Mouse (Mus musculus): Measurements from ENCODE around the gene Cd44. TPM values are rescaled to one million over a fixed set of nuclear protein-coding genes. Genes with fewer than 3 reads are reported as not detected.

Cd44 gene
- total and polyA plus RNA-seq, 2 experiments from 2014 or later: 9.3 to 12.5 TPM

DNA sequence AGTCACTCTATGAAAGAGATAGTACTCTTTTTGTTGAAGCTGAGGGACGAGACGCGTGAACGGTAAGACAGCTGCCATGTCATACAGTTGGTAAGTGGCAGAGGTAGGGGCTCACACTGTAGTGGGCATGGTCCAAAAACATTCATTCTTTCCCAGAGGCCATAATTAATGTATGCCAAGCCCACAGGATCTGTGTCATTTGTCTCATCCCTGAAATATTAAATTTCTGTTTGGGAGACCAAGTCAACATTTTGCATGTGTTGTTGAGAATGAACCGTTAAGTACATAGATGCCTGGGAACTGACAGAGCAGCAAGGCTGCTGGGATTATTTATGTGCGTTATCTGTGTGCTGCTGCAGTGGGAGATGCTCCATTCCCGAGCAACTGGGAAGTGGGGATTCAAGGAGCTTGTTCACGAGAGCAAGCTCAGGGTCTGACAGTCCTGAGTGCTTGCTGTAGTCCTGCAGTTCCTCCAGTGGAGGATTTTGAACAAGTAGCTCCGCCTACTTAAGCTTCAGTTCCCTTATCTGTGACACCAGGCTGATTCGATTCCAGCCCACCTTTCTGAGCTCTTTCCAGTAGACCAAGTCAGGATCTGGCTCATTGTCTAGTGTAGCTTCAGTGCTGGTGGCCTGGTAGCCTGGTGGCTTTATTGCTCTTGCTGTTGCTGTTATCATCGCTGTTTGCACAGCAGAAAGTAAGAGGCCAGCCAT is 12.5 kb upstream of the Cd44 start:
- Histone ChIP-seq H3K27me3 (ENCODE audit: control insufficient read depth, insufficient read depth, low read length) (no peaks in the 10 kb centered on the region), H3K9ac (replicated peaks; ENCODE audit: low read depth, low read length) (no peak overlapping the region), H3K4me2 (ENCODE audit: low read depth, low read length) (no peak overlapping the region), H3K4me1 (ENCODE audit: control insufficient read depth, insufficient read depth) (no peaks in the 10 kb centered on the region), H3K9me3 (replicated peaks; ENCODE audit: control insufficient read depth, low read length) (no peaks in the 10 kb centered on the region), H3K36me3 (replicated peaks; ENCODE audit: control insufficient read depth, insufficient read depth, low read length) (no peaks in the 10 kb centered on the region), H3K4me3 (ENCODE audit: low read depth, low read length) (no peak overlapping the region), H3K27ac (ENCODE audit: low read depth) (no peak overlapping the region)
- 60% methylated on average over 11 of the region's 11 CpGs for WGBS
- TF ChIP-seq EP300 (IDR thresholded peaks at IDR 0.05; ENCODE audit: low read depth) (no peak), CTCF (IDR thresholded peaks at IDR 0.05; ENCODE audit: low read depth) (no peak)
- ATAC-seq (ENCODE audit: insufficient read depth, low read depth): no peak
- DNase-seq (ENCODE audit: low spot score): no peak

DNA sequence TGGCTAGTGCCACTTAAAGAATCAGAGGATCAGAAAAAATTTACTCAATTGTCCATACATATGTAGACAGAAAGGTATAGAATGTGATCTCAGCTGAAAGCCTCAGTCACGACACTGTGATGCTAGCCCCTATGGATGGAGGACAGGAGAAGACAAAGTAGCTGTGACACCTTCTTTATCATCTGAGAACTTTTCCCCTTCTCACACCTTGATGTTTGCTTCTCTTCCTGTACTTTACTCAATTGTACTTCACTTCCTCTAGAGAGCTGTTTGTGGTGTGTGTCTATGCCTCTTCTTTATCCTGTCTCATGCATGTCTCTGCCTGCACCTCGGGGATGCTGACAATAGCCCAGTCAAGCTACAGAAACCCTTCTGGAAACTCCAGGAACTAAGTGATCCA is 11.5 kb upstream of the Cd44 start:
- Histone ChIP-seq H3K9ac (replicated peaks; ENCODE audit: low read depth, low read length) (no peak overlapping the region), H3K4me3 (ENCODE audit: low read depth, low read length) (no peak overlapping the region), H3K4me2 (ENCODE audit: low read depth, low read length) (no peak overlapping the region), H3K4me1 (ENCODE audit: control insufficient read depth, insufficient read depth) (no peaks in the 10 kb centered on the region), H3K27me3 (ENCODE audit: control insufficient read depth, insufficient read depth, low read length) (no peaks in the 10 kb centered on the region), H3K27ac (ENCODE audit: low read depth) (no peak overlapping the region), H3K36me3 (replicated peaks; ENCODE audit: control insufficient read depth, insufficient read depth, low read length) (no peaks in the 10 kb centered on the region), H3K9me3 (replicated peaks; ENCODE audit: control insufficient read depth, low read length) (no peaks in the 10 kb centered on the region)
- DNase-seq (ENCODE audit: low spot score): no peak
- TF ChIP-seq CTCF (IDR thresholded peaks at IDR 0.05; ENCODE audit: low read depth): no peak
- no peak for TF ChIP-seq EP300 (IDR thresholded peaks at IDR 0.05; ENCODE audit: low read depth)
- 65% methylated on average over 2 of the region's 2 CpGs for WGBS
- no peak for ATAC-seq (ENCODE audit: insufficient read depth, low read depth)

DNA sequence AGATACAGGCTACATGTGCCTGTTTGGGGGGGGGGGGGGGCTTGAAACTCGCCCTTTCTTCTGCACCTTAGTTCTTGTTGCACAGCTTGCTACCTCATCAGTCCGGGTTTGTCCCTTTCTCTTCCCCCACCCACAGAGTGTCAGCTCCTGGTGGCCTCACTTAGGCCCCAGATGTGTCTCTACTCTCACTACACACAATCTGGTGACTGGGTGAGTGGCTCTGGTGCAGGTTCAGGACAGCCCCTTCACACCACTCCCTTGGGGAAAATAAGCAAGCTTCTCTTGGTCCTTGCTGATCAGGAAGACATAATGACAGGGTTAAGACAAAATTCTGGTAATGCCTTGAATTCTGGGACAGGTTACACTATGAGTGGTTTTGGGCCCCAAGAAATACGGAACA is 11.0 kb upstream of the Cd44 start:
- H3K27me3 ChIP-seq (ENCODE audit: control insufficient read depth, insufficient read depth, low read length): no peaks in the 10 kb centered on the region
- no peaks in the 10 kb centered on the region for H3K4me1 ChIP-seq (ENCODE audit: control insufficient read depth, insufficient read depth)
- H3K4me3 ChIP-seq (ENCODE audit: low read depth, low read length): no peak overlapping the region
- no peaks in the 10 kb centered on the region for H3K36me3 ChIP-seq (replicated peaks; ENCODE audit: control insufficient read depth, insufficient read depth, low read length)
- no peak for ATAC-seq (ENCODE audit: insufficient read depth, low read depth)
- 68% methylated on average over 3 of the region's 3 CpGs for WGBS
- H3K4me2 ChIP-seq (ENCODE audit: low read depth, low read length): no peak overlapping the region
- no peak for DNase-seq (ENCODE audit: low spot score)
- H3K9ac ChIP-seq (replicated peaks; ENCODE audit: low read depth, low read length): no peak overlapping the region
- no peak for TF ChIP-seq EP300 (IDR thresholded peaks at IDR 0.05; ENCODE audit: low read depth)
- no peak for TF ChIP-seq CTCF (IDR thresholded peaks at IDR 0.05; ENCODE audit: low read depth)
- no peaks in the 10 kb centered on the region for H3K9me3 ChIP-seq (replicated peaks; ENCODE audit: control insufficient read depth, low read length)
- H3K27ac ChIP-seq (ENCODE audit: low read depth): no peak overlapping the region

DNA sequence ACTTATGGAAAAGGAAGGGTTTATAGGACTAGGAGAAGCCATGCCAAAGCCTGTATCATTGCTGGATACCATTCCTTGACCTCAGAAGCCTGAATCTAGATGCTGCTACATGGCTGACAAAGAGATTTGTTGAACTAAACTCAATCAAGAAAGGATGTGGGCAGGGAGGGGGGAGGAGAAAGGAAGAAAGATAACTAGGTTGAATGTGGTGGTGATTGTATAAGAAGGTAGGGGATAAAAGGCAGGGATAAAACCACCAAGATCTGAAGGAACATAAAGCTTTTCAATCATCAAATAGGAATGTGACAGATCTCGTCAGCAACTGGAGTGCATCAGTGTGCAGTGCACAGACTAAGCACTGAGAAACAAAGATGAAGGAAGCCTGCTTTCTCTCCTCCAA is 7.9 kb upstream of the Cd44 start:
- no peaks in the 10 kb centered on the region; the same call in 1 of the 2 replicates for H3K9me3 ChIP-seq (replicated peaks; ENCODE audit: control insufficient read depth, low read length)
- 85% methylated on average over 1 of the region's 1 CpGs for WGBS
- H3K4me1 ChIP-seq (ENCODE audit: control insufficient read depth, insufficient read depth): peaks cover 9% of the 10 kb centered on the region; the same call in 1 of the 2 replicates
- H3K9ac ChIP-seq (replicated peaks; ENCODE audit: low read depth, low read length): no peak overlapping the region
- no peak overlapping the region for H3K4me2 ChIP-seq (ENCODE audit: low read depth, low read length)
- ATAC-seq (ENCODE audit: insufficient read depth, low read depth) (no peak), DNase-seq (ENCODE audit: low spot score) (no peak)
- TF ChIP-seq EP300 (IDR thresholded peaks at IDR 0.05; ENCODE audit: low read depth): no peak
- no peak for TF ChIP-seq CTCF (IDR thresholded peaks at IDR 0.05; ENCODE audit: low read depth)
- H3K27me3 ChIP-seq (ENCODE audit: control insufficient read depth, insufficient read depth, low read length): no peaks in the 10 kb centered on the region
- no peaks in the 10 kb centered on the region for H3K36me3 ChIP-seq (replicated peaks; ENCODE audit: control insufficient read depth, insufficient read depth, low read length)
- no peak overlapping the region for H3K4me3 ChIP-seq (ENCODE audit: low read depth, low read length)
- no peak overlapping the region for H3K27ac ChIP-seq (ENCODE audit: low read depth)

DNA sequence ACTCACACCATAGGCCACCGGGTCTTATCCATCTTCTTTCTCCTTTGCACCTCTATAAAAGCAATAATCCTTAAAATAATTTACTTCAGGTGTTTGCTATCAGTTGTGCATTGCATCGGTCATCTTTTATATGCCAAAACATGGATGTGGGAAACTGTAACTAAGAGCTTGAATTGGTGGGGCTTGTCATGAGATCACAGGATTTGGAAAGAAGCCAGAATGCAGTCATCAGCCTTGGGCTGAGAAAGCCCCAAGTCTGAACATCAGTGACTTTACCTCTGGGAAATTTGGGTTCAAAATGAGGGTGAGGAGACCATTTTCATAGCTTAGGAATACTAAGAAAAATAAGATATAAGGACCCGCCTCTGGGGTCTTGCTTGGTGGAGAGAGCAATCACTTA is 4.1 kb upstream of the Cd44 start:
- no peak overlapping the region for H3K4me2 ChIP-seq (ENCODE audit: low read depth, low read length)
- no peaks in the 10 kb centered on the region; the same call in 1 of the 2 replicates for H3K9me3 ChIP-seq (replicated peaks; ENCODE audit: control insufficient read depth, low read length)
- H3K9ac ChIP-seq (replicated peaks; ENCODE audit: low read depth, low read length): no peak overlapping the region
- ATAC-seq (ENCODE audit: insufficient read depth, low read depth): no peak
- H3K36me3 ChIP-seq (replicated peaks; ENCODE audit: control insufficient read depth, insufficient read depth, low read length): no peaks in the 10 kb centered on the region
- no peak for TF ChIP-seq EP300 (IDR thresholded peaks at IDR 0.05; ENCODE audit: low read depth)
- no peak for TF ChIP-seq CTCF (IDR thresholded peaks at IDR 0.05; ENCODE audit: low read depth)
- H3K4me3 ChIP-seq (ENCODE audit: low read depth, low read length): no peak overlapping the region
- WGBS: 27% methylated on average over 3 of the region's 3 CpGs
- peaks cover 4% of the 10 kb centered on the region; the same call in 1 of the 2 replicates for H3K27me3 ChIP-seq (ENCODE audit: control insufficient read depth, insufficient read depth, low read length)
- H3K4me1 ChIP-seq (ENCODE audit: control insufficient read depth, insufficient read depth): peaks cover 19% of the 10 kb centered on the region; the same call in 1 of the 2 replicates
- H3K27ac ChIP-seq (ENCODE audit: low read depth): no peak overlapping the region
- no peak for DNase-seq (ENCODE audit: low spot score)

DNA sequence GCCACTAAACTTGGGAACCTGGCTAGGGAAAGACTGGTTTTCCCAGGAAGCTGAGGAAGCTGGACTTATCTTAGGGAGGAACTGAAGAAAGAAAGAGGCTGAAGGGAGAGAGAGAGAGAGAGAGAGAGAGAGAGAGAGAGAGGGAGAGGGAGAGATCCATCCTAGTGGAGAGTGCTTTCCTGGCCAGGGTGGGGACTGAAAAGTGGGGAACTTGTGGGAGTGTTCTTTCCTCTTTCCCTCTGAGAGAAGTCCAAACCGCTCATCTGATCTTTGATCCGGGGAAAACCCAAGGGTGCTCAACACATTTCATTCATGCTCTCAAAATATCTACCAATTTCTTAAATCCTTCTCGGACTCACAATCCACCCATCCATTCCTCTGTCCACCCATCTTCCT is 361 bp upstream of the Cd44 start:
- 26% methylated on average over 3 of the region's 3 CpGs for WGBS
- peak overlapping the region; percentile 67 for H3K9ac ChIP-seq (replicated peaks; ENCODE audit: low read depth, low read length)
- TF ChIP-seq EP300 (IDR thresholded peaks at IDR 0.05; ENCODE audit: low read depth): no peak
- TF ChIP-seq CTCF (IDR thresholded peaks at IDR 0.05; ENCODE audit: low read depth): no peak
- H3K27me3 ChIP-seq (ENCODE audit: control insufficient read depth, insufficient read depth, low read length): peaks cover 4% of the 10 kb centered on the region; the same call in 1 of the 2 replicates
- H3K27ac ChIP-seq (ENCODE audit: low read depth): peak overlapping the region; percentile 67
- peaks cover 25% of the 10 kb centered on the region; the same call in 1 of the 2 replicates for H3K4me1 ChIP-seq (ENCODE audit: control insufficient read depth, insufficient read depth)
- H3K9me3 ChIP-seq (replicated peaks; ENCODE audit: control insufficient read depth, low read length): no peaks in the 10 kb centered on the region
- no peaks in the 10 kb centered on the region for H3K36me3 ChIP-seq (replicated peaks; ENCODE audit: control insufficient read depth, insufficient read depth, low read length)
- ATAC-seq (ENCODE audit: insufficient read depth, low read depth) (no peak), DNase-seq (ENCODE audit: low spot score) (no peak)
- H3K4me2 ChIP-seq (ENCODE audit: low read depth, low read length): peak overlapping the region; percentile 80
- H3K4me3 ChIP-seq (ENCODE audit: low read depth, low read length): peak overlapping the region; percentile 62

Measured in heart, postnatal 0 days (tissue).